Mouse (Mus musculus): Measurements from ENCODE around the gene Neurog1. TPM values are rescaled to one million over a fixed set of nuclear protein-coding genes. Genes with fewer than 3 reads are reported as not detected.

The Neurog1 gene
- total and polyA plus RNA-seq, 3 experiments = not detected

- H3K27me3 ChIP-seq (ENCODE audit: control insufficient read depth in 1 of 2, insufficient read depth in 2 of 2, low read length in 2 of 2) = no peaks in the 10 kb centered on the region
- H3K9ac ChIP-seq (ENCODE audit: control insufficient read depth, low read depth, low read length, poor library complexity, severe bottlenecking) = no peak overlapping the region
- H3K4me3 ChIP-seq (ENCODE audit: control insufficient read depth in 1 of 2, insufficient read depth in 1 of 2, low read depth in 2 of 2, low read length in 2 of 2) = no peak overlapping the region
- no peaks in the 10 kb centered on the region for H3K4me1 ChIP-seq (ENCODE audit: control insufficient read depth in 1 of 2, insufficient read depth in 2 of 2, low read length in 2 of 2)
- H3K79me2 ChIP-seq (ENCODE audit: control insufficient read depth, insufficient read depth, low read length, poor library complexity) = no peaks in the 10 kb centered on the region
- H3K9me3 ChIP-seq (replicated peaks; ENCODE audit: insufficient read depth, low read length) = no peaks in the 10 kb centered on the region
- DNase-seq (ENCODE audit: low read depth, low spot score) = no peak
- TF ChIP-seq MXI1 (IDR thresholded peaks at IDR 0.05; ENCODE audit: low read depth, low read length) = no peak
- TF ChIP-seq HCFC1 (IDR thresholded peaks at IDR 0.05; ENCODE audit: low read depth, low read length) = no peak
- no peak for TF ChIP-seq SMC3 (IDR thresholded peaks at IDR 0.05; ENCODE audit: low read depth, low read length)
- no peak for TF ChIP-seq CHD2 (IDR thresholded peaks at IDR 0.05; ENCODE audit: low read length)
- TF ChIP-seq POLR2A (IDR thresholded peaks at IDR 0.05; ENCODE audit: control insufficient read depth in 1 of 2, insufficient read depth in 1 of 2, low read depth in 1 of 2, low read length in 2 of 2, poor library complexity in 1 of 2) = no peak
- no peak for TF ChIP-seq ZC3H11A (IDR thresholded peaks at IDR 0.05; ENCODE audit: low read depth, low read length)
- no peak for TF ChIP-seq E2F4 (IDR thresholded peaks at IDR 0.05; ENCODE audit: borderline replicate concordance, low read depth, low read length)
- TF ChIP-seq TAL1 (IDR thresholded peaks at IDR 0.05; ENCODE audit: low read length) = no peak
- no peak for TF ChIP-seq GABPA (IDR thresholded peaks at IDR 0.05; ENCODE audit: low read depth, low read length)
- no peak for TF ChIP-seq USF2 (IDR thresholded peaks at IDR 0.05; ENCODE audit: borderline replicate concordance in 1 of 2, insufficient read depth in 1 of 2, low read depth in 1 of 2, low read length in 2 of 2)
- no peak for TF ChIP-seq USF1 (IDR thresholded peaks at IDR 0.05; ENCODE audit: low read depth, low read length)
- no peak for TF ChIP-seq RAD21 (IDR thresholded peaks at IDR 0.05; ENCODE audit: low read depth, low read length)
- no peak for TF ChIP-seq ELF1 (IDR thresholded peaks at IDR 0.05; ENCODE audit: low read depth, low read length)
- TF ChIP-seq UBTF (IDR thresholded peaks at IDR 0.05; ENCODE audit: borderline replicate concordance, insufficient read depth, low read depth, low read length) = no peak
- TF ChIP-seq ZNF384 (IDR thresholded peaks at IDR 0.05; ENCODE audit: low read depth, low read length) = no peak
- no peak for TF ChIP-seq TCF12 (IDR thresholded peaks at IDR 0.05; ENCODE audit: low read depth, low read length)
- no peak for TF ChIP-seq GATA1 (IDR thresholded peaks at IDR 0.05; ENCODE audit: low read depth, low read length)
- TF ChIP-seq KAT2A (conservative IDR thresholded peaks at IDR 0.05; ENCODE audit: low read depth, low read length) = no peak
- no peak overlapping the region for H3K27ac ChIP-seq (ENCODE audit: control insufficient read depth, low read depth, low read length)
- H3K36me3 ChIP-seq (ENCODE audit: control insufficient read depth in 1 of 2, insufficient read depth in 2 of 2, low read length in 2 of 2) = no peaks in the 10 kb centered on the region
Observed at GRCm38 (mm10) chr13:56221129-56221910, 30.6 kb downstream of the Neurog1 start.

GRCm38 (mm10) chr13:56219254-56219653 is 32.7 kb downstream of the Neurog1 start:
- no peaks in the 10 kb centered on the region for H3K79me2 ChIP-seq (ENCODE audit: control insufficient read depth, insufficient read depth, low read length, poor library complexity)
- no peak for TF ChIP-seq MYB (IDR thresholded peaks at IDR 0.05; ENCODE audit: low read depth, low read length)
- no peak for TF ChIP-seq NELFE (IDR thresholded peaks at IDR 0.05; ENCODE audit: low read depth, low read length)
- no peak for TF ChIP-seq POLR2AphosphoS2 (IDR thresholded peaks at IDR 0.05; ENCODE audit: low read length)
- no peak for TF ChIP-seq ZC3H11A (IDR thresholded peaks at IDR 0.05; ENCODE audit: low read depth, low read length)
- TF ChIP-seq ZNF384 (IDR thresholded peaks at IDR 0.05; ENCODE audit: low read depth, low read length) = no peak
- TF ChIP-seq CTCF (IDR thresholded peaks at IDR 0.05 in 2 of 3, conservative IDR thresholded peaks at IDR 0.05 in 1 of 3; ENCODE audit: control insufficient read depth in 1 of 3, insufficient read depth in 1 of 3, low read depth in 2 of 3, low read length in 3 of 3, poor library complexity in 1 of 3, severe bottlenecking in 1 of 3) = no peak
- TF ChIP-seq ZMIZ1 (IDR thresholded peaks at IDR 0.05; ENCODE audit: low read depth, low read length) = no peak
- TF ChIP-seq GATA1 (IDR thresholded peaks at IDR 0.05; ENCODE audit: low read depth, low read length) = no peak
- no peak for TF ChIP-seq RCOR1 (IDR thresholded peaks at IDR 0.05; ENCODE audit: low read depth, low read length)
- no peak overlapping the region for H3K9ac ChIP-seq (ENCODE audit: control insufficient read depth, low read depth, low read length, poor library complexity, severe bottlenecking)
- H3K27me3 ChIP-seq (ENCODE audit: control insufficient read depth in 1 of 2, insufficient read depth in 2 of 2, low read length in 2 of 2) = no peaks in the 10 kb centered on the region
- H3K4me3 ChIP-seq (ENCODE audit: control insufficient read depth in 1 of 2, insufficient read depth in 1 of 2, low read depth in 2 of 2, low read length in 2 of 2) = no peak overlapping the region
- H3K4me1 ChIP-seq (ENCODE audit: control insufficient read depth in 1 of 2, insufficient read depth in 2 of 2, low read length in 2 of 2) = no peaks in the 10 kb centered on the region
- no peaks in the 10 kb centered on the region for H3K36me3 ChIP-seq (ENCODE audit: control insufficient read depth in 1 of 2, insufficient read depth in 2 of 2, low read length in 2 of 2)
- DNase-seq (ENCODE audit: low read depth, low spot score) = no peak
- no peaks in the 10 kb centered on the region for H3K9me3 ChIP-seq (replicated peaks; ENCODE audit: insufficient read depth, low read length)
- H3K27ac ChIP-seq (ENCODE audit: control insufficient read depth, low read depth, low read length) = no peak overlapping the region
